Mouse (Mus musculus): ENCODE measurements around the gene 9530077C05Rik.
"Not testable (repeated sequence)": the region's sequence is repeated elsewhere in the genome, so short reads cannot be mapped to it uniquely, and the experiment has no call there.

Gene 9530077C05Rik

DNA sequence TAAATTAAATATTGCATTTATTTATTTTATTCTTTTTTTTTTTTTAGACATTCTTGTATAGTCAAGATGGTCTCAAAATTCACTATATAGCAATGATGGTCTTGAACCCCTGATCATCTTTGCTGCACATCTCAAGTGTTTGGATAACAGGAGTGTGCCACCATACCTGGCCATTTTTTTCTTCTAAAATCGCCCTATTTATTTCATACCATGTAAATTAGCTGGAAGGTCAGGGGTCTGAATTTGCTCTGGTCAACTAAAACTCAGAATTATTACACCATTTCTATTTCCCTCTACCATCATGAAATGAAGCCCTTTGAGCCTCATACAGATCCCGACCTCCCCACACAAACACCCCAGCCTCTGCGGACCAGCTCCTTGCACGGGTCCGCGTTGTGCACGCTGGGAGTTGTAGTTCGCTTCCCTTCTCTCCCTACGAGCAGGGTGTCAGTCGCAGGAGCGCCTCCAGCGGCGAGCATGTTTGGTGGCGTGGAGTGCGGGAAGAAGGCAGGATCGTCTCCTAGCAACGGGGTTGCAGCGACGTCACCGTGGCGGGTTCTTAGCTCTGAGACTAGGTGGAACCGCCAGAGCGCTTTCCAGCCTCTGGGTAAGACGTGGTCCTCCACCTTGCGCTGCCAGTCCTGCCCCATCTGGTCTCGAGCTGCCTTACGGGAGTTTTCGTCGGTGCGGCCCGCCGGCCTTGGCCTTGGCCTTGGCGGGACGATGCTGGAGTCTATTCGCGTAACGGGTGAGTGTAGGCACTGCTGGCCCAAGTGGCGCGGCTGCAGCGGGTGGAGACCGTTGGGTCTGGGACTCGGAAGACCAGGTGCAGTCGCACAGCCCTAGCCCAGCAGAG, at the start of gene 9530077C05Rik:
Gene 9530077C05Rik (plus strand): TSS at position 512 of the 856 bp plus-strand sequence.
- DNase-seq = peak; percentile 97

DNA sequence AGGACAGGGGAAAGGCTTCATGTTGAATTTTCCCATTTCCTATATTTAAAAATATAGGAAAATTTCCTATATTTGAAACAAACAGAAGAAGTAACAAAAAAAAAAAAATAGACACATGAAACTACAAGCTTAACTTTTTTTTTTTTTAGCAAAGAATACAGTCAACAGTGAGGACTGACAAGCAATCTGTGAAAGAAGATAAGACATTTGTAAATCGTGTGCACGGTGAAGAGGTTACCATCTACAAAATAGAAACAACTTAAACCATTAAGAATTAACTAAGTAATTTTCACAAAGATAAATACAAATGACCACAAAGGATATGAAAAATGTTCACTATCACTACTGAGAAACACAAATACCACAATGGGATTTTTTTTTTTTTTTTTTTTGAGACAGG, 45.1 kb upstream of the 9530077C05Rik start:
- no peak for DNase-seq

DNA sequence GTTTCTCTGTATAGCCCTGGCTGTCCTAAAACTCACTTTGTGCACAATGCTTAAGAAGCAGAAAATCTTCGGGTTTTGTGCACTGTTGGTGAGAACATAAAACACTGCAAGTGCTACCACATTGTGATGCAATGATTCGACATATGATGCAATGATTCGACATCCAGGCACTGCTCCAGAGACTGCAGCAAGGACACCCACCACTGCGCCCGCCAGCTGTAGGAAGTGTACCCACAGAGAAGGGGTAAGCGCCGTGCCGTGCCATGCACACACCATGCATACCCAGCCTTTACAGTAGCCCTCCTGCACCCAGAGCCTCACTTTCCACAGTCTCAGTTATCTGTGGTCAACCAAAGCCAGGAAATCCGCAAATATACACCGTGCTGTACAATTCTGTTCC, 44.7 kb upstream of the 9530077C05Rik start:
- DNase-seq = no peak

DNA sequence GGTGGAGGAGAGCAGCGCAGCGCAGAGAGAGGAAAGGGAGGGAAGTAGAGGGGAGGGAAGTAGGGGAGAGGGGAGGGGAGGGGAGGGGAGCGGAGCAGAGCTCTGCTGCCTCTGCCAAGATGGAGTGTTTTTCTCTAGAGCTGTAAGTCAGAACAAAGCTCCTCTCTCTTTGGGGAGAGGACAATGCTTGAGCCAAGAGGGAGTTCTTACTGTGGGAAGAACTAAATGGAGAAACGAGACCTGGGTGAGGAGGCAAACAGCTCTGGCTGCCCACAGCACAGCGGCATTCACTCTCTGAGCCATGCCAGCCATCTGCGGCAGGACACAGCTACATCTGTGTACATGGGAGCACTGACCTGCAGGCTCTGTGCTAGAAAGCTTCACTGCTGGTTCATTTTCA, 43.3 kb upstream of the 9530077C05Rik start:
- no peak for DNase-seq

DNA sequence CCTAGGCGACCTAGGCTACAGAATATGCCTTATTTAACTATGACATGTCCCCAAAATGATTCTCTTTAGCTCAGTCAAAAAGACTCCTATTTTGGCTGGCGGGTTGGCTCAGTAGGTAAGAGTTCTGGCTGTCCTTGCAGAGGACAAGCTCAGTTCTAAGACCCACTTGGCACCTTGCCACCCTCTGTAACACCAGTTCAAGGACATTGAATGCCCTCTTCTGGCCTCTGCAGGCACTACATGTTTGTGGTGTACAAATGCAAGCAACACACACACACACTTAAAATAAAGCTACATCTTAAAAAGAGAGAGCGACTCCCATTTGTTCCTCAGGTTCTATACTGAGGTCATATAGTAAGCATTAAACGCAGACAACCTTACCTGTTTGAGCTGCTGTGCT, 38.6 kb upstream of the 9530077C05Rik start:
- no peak for DNase-seq

DNA sequence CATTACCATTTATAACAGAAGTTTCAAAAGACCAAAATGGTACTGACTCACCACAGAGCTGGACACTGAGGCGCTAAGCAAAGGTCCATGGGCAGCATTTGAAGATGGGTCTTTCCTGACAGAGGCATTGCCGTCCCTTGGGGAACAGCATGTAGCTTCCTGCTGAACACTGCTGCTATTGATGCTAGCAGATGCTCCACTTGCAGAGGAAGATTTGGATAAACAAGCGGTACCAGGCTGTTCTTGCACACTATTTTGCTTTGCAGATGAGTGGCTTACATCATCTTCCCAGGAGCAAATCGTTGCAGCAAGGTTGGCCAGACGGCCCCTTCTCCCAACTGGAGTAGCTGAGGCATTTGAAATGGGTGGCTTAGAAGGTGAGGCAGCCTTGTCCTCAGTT, 35.2 kb upstream of the 9530077C05Rik start:
- no peak for DNase-seq

DNA sequence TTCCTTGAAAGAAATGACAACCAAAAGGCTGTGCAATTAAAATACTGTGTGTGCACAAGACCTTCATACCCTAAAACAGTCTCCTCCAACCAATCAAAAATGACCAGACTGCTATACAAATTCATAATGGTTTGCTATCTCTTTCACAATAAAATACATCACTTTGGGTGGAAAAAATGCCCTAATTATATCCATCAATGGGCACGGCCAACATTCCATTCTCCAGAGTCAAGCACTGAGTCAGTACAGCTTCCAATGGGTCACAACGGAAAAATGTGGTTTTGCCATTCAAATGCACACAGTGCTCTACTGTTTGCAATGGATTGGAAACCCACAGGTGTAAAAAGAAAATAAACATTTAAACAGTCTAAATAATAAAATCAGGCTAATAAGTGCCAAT, 25.4 kb upstream of the 9530077C05Rik start:
- DNase-seq = no peak

DNA sequence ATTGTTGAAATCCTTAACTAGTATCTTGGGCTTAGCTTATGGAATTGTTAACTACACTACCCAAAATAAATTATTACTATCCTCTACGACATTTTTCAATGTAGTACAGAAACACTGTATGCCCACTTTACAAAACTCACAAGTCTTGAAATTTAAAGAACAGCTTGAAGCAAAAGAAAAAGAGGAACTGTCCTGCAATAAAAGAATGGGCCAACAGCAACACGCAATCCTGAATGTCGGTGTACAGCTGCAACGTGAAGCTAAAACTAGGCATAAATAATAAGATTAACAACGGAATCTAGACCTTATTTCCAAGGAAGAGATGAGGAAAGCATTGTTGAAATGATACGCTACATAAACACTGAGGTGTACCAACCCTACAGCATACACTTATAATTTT, 23.4 kb upstream of the 9530077C05Rik start:
- DNase-seq = no peak

DNA sequence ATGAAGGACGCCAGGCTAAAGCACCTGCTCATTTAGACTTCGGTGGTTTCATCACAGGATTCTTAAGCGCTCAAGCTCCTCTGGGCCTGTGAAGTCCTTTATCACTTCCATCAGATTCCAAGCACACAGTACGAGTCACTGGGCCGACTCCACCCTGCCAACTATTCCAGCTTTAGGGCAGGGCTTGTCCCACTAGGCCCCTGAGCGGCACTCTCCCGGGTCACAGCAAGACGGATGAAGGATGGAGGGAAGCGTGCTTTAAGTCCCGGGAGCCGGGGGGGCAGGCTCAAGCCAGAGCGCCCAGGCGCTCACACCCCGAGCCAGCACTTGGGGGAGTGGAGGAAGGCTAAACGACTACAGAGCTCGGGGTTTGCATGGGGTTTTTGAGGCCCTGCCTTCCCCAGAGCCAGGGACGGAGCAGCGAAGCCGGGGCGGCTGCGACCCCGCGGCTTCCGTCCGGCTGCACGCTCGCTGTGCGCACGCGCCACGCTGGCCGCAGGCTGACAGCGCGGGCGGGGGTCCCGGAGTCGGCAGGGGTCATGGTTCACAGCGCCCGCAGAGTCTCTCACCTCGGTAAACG, 22.8 kb upstream of the 9530077C05Rik start:
- peak; percentile 47 for DNase-seq

DNA sequence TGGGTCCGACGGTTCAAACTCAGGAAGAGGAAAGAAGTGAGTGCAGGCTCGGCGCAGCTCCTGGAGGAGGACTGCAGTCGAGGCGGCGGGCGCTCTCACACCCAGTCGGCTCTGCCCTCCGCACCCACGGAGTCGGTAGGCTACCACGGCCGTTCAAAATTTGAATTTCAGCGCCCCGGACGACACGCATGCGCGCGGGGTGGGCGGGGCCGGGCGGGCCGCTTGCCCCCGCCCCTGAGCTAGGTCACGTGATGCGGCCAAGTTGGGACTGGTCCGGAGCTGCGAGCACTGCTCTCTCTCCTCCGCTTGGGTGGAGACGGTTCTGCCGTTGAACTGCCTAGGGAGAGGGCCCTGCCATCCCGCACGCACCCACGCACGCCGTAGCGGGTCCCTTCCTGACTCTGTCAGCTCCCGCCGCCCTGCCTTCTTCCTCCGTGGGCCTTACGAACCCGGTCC, 22.3 kb upstream of the 9530077C05Rik start, which contains the start of gene Anln:
Gene Anln (minus strand): TSS at position 168 of the 456 bp plus-strand sequence.
- DNase-seq = peak; percentile 95

DNA sequence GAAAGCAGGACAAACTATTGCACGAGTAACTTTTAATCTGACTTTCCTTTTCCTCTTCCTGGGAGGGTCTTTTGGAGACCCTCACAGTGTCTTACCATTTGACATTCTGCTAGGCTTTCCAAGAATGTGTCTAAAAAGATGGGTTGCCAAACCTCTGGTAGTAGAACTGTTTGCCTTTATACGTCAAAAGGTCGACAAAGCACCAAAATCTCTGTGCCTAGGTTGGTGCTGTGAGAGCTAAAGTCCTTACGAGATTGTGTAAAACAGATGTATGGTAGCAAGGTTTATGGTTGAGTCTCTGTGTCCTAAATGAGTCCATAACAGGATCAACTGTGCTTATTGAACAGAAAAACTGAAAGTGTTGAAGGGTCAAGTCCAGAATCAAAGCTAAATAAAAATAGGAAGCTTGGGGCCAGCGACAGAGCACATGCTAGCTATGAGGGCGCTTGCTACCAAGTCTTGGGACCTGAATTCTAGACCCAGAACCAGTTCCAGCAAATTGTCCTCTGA, 21.5 kb upstream of the 9530077C05Rik start:
- DNase-seq = no peak

DNA sequence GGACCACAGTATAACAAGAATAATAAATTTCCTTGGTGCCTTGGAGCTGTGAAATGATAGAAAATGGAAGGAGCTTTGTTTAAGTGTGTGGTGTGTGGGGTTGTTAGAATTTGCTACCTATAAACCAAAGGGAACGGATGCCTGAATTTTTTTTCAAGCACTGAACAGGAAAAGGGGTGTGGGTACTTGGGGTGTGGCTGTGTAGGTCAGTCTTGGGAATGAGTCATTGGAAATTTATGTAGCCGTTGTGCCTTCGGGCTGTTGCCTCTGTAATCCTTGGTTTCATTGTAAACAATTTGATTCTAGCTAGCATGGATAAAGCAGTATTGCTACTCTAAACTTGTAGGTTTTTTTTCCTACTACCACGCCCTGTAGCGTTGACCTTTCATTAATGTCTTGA, 20.9 kb upstream of the 9530077C05Rik start:
- DNase-seq = no peak

DNA sequence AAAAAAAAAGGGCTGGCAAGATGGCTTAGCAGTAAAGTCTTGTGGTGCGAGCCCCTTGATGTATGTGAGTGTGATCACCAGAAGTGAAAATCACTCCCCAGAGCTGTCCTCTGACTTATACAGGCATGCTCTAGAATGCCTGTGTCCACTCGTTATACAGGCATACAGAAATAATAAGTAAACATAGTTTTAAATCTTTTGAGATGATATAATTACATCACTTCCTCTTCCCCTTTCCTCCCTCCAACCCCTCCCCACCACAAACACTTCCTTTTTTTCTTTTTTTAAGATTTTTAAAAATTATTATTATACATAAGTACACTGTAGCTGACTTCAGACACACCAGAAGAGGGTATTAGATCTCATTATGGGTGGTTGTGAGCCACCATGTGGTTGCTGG, 16.6 kb upstream of the 9530077C05Rik start:
- DNase-seq = no peak

DNA sequence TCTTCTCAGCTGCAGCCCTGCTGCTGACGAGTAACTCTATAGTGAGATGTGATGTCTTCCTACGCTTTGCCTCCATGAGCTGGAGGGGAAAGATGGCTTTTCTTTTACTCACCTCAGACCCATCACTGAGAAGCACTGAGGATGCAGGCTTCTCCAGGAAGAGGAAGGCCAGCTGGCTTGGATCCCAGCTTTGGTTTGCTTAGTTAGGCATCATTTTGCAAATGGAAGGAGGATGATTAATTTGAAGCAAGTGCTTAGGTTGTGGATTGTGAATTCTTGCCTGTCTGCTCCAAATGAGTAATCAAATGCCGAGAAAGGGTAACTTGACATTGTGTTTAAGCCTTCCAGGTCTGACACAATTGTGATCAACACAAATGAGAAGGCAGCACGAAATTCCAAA, 12.3 kb upstream of the 9530077C05Rik start:
- DNase-seq = no peak

DNA sequence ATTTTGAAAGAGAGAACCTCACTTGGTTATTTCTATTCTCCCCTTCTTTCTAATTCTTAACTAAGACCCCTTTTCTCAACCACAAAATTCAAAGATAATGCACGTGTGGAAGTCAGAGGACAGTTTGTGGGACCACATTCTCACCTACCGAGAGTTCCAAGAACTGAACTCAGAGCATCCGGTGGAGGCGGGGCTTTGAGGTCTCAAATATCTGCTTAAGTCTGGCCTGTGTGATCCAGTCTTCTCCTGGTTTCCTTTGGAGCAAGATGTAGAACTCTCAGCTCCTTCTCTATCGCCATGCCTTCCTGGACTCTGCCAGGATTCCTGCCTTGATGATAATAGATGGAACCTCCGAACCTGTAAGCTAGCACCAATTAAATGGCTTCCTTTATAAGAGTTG, 9.3 kb upstream of the 9530077C05Rik start:
- no peak for DNase-seq

DNA sequence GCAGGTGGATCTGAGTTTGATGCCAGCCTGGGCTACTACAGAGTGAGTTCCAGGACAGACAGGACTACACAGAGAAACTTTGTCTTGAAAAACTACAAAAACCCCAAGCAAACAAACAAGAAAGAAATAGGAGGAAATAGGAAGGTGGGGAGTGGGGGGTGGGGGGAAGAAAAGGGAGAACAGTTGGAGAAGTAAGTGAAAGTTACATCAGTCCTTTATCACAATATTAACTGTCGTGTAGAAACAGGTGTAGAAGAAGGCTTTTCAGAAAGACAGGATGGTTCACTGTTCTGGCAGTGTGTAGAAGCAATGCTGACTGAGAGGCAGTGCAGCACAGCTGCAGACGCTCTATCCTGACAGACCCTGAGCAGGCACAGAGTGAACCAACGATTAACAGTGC, 8.3 kb upstream of the 9530077C05Rik start:
- no peak for DNase-seq

DNA sequence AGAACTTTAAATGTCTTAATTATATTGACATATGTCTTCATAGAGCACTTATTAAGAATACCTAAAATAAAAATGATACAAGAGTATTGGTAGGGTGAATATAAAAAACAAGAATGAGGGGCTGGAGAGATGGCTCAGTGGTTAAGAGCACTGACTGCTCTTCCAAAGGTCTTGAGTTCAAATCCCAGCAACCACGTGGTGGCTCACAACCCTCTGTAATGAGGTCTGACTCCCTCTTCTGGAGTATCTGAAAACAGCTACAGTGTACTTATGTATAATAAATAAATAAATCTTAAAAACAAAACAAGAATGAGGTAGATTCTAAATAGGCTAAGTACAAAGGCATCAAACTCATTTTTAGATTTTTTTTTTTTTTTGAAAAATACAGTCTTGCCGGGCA, 7.8 kb upstream of the 9530077C05Rik start:
- DNase-seq = not testable (repeated sequence)

DNA sequence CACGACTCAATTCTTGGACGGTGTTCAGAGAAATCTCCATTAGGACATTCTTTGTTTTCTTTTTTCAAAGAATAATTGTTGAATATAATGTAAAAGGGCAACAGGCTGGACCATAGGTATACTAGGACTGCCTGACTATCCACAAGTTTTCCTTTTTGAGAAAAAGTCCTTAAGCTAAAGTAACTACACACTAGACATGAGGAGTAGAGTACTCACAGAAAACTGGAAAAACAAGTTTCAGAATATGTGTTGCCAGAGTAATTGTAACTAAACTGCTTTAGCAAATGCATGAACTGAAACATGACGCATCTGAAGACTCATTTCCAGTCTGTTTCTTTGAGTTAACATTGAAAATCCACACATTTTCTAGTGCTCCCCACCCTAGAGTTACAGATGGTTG, 5.9 kb upstream of the 9530077C05Rik start:
- DNase-seq = no peak

DNA sequence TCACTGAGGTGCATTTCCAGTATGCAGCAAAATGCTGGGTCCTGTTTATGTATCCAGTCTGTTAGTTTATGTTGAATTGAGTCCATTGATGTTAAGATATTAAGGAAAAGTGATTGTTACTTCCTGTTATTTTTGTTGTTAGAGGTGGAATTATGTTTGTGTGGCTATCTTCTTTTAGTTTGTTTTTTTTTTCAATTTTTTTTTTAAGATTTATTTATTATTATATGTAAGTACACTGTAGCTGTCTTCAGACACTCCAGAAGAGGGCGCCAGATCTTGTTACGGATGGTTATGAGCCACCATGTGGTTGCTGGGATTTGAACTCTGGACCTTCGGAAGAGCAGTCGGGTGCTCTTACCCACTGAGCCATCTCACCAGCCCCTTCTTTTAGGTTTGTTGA, 3.7 kb upstream of the 9530077C05Rik start:
- DNase-seq = not testable (repeated sequence)

DNA sequence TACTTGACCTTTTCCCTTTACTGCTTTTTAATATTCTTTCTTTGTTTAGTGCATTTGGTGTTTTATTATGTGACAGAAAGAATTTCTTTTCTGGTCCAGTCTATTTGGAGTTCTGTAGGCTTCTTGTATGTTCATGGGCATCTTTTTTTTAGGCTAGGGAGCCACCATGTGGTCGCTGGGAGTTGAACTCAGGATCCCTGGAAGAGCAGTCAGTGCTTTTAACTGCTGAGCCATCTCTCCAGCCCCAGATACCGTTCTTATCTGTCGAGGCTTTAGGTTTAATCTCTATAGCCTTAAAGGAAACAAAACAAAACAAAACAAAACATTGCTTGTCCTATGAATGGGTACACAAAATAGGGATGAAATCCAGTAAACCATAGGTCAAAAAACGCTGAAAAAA, 3.0 kb upstream of the 9530077C05Rik start:
- DNase-seq = peak; percentile 21

DNA sequence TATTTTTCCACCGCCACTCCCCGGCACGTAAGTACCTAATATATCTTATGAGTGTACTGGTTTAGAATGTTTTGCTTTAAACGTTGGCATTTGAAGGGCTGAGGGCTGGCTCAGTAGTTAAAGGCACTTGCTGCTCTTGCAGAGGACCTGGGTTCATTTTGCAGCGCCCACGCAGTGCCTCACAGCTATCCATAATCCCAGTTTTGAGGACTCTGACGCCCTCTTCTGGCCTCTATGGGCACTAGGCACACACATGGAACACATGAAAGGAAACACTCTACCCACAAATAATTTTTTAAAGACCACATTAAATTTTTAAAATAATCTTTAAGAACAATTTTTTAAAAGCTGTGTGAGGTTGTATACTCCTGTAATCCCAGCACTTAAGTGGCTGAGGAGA, 1.8 kb upstream of the 9530077C05Rik start:
- no peak for DNase-seq

DNA sequence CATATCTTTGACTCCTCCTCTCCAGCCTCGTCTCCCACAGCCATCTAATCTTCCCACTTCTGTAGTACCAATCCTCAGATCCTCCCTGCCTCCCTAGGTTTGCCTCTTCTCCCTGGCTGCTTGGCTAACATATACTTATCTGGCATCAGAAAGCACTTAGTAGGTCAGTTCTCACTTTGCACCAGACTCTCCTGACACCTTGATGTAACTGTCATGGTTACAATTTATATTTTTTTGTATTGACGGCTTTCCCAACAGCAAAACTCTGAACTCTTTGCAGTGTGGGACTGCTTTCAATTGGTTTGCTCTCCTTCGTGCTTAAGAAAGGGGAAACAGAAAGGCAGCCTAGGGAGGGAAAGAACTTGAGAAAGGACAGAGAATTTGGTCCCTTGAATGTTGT, 4.9 kb downstream of the 9530077C05Rik start:
- no peak for DNase-seq

DNA sequence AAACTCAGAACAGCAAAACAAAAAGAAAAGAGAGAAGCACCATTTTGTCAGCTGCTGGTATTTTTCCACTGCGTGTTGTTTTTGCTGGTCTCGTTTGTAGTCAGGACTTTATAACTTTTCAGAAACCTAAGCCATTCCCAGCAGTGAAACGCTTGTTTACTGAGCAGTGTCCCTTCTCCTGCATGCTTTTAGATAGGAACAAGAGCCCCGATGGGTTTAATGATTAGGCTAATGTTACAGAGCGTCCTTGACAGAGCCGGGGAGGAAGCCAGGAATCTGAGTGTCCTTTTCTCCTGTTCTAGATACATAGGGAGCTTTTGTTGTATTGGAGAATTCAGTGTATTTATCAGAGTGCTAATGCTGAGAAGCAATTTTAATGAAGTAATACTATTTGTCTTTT, 6.2 kb downstream of the 9530077C05Rik start:
- no peak for DNase-seq

DNA sequence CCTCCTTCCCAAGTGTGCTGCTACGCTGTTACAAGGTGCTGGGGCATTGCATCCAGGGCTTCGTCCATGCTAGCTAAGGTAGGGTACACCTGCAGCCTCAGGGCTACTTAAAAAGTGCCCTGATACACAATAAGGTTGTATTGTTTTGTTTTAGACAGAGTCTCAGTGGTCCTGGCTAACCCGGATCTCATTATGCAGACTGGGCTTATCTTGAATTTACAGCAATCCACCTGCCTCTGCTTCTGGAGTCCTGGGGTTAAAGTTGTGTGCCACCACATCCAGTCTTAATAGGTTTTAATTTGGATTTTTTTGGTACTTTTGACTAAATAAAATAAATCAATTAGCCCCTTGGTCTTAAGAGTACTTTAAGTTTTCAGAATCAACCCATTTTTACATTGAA, 8.6 kb downstream of the 9530077C05Rik start:
- DNase-seq = no peak
